Mouse (Mus musculus): ENCODE results near the gene Prickle4. TPM values are rescaled to one million over a fixed set of nuclear protein-coding genes. Genes with fewer than 3 reads are reported as not detected.
A peak's percentile ranks its signal among the peaks of the same experiment; 100 is the strongest.
"Not testable (repeated sequence)": the region's sequence is repeated elsewhere in the genome, so short reads cannot be mapped to it uniquely, and the experiment has no call there.

Prickle4 gene
- polyA plus RNA-seq, 1 experiment from 2014 or later: 0.57 TPM

GRCm38 (mm10) chr17:47657901-47658300 is 36.6 kb downstream of the Prickle4 start:
- H3K9ac ChIP-seq (replicated peaks): no peak overlapping the region
- no peaks in the 10 kb centered on the region; the same call in 1 of the 2 replicates for H3K4me1 ChIP-seq
- H3K36me3 ChIP-seq: peaks cover 21% of the 10 kb centered on the region; the same call in 1 of the 2 replicates
- no peaks in the 10 kb centered on the region for H3K9me3 ChIP-seq
- H3K4me2 ChIP-seq (replicated peaks): no peak overlapping the region
- H3K27me3 ChIP-seq: no peaks in the 10 kb centered on the region
- ATAC-seq (ENCODE audit: low FRiP score, low read depth): no peak
- no peak overlapping the region for H3K27ac ChIP-seq (replicated peaks)
- H3K4me3 ChIP-seq: no peak overlapping the region
- 92% methylated on average over 4 of the region's 4 CpGs for WGBS

DNA sequence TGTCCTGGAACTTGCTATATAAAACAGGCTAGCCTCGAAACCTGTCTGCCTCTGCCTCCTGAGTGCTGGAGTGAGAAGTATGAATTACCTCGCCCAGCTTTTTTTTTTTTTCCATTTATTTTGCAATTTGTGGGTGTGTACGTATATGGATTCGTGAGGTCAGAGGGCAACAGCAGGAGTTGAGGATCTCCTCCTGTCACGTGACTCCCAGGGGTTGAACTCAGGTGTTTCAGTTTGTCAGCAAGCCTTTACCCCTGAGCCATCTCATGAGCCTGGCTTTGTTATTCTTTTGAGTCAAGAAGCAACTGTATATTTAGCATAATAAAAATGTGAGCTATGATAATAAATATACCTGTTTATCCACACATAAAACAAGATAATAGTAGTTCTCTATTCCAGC is 38.8 kb downstream of the Prickle4 start:
- Histone ChIP-seq H3K9ac (replicated peaks) (no peak overlapping the region), H3K9me3 (no peaks in the 10 kb centered on the region), H3K27me3 (no peaks in the 10 kb centered on the region), H3K27ac (replicated peaks) (no peak overlapping the region), H3K4me1 (peaks cover 11% of the 10 kb centered on the region), H3K4me2 (replicated peaks) (no peak overlapping the region), H3K4me3 (no peak overlapping the region), H3K36me3 (peaks cover 21% of the 10 kb centered on the region)
- 87% methylated on average over 5 of the region's 5 CpGs for WGBS
- ATAC-seq (ENCODE audit: low FRiP score, low read depth): no peak

DNA sequence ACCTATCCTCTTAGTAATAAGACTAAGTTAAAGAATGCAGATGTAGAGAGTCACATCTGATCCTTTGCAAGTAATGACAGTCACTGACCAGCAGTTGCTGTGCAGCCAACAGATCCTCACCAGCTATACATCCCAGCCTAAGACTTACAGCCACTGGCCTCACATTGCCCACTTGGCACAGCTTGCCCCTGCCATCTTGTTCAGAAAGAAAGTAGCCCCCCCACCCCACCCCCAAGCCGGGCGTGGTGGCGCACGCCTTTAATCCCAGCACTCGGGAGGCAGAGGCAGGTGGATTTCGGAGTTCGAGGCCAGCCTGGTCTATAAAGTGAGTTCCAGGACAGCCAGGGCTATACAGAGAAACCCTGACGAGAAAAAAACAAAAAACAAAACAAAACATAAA is 40.2 kb downstream of the Prickle4 start:
- Histone ChIP-seq H3K36me3 (peaks cover 15% of the 10 kb centered on the region), H3K4me1 (peaks cover 11% of the 10 kb centered on the region)
- not testable (repeated sequence) for H3K4me2 ChIP-seq (replicated peaks); H3K9ac ChIP-seq (replicated peaks); ATAC-seq (ENCODE audit: low FRiP score, low read depth); H3K4me3 ChIP-seq; H3K9me3 ChIP-seq; H3K27me3 ChIP-seq; H3K27ac ChIP-seq (replicated peaks)
- WGBS: 95% methylated on average over 8 of the region's 8 CpGs

- Histone ChIP-seq H3K4me1 (peaks cover 22% of the 10 kb centered on the region), H3K9me3 (no peaks in the 10 kb centered on the region), H3K27me3 (no peaks in the 10 kb centered on the region), H3K36me3 (peaks cover 12% of the 10 kb centered on the region), H3K4me3 (no peak overlapping the region), H3K27ac (replicated peaks) (peak overlapping the region; percentile 60; the same call in 1 of the 2 replicates), H3K9ac (replicated peaks) (no peak overlapping the region), H3K4me2 (replicated peaks) (no peak overlapping the region)
- 54% methylated on average over 2 of the region's 2 CpGs for WGBS
- no peak for ATAC-seq (ENCODE audit: low FRiP score, low read depth)
Observed at GRCm38 (mm10) chr17:47651953-47652352, 42.6 kb downstream of the Prickle4 start.

DNA sequence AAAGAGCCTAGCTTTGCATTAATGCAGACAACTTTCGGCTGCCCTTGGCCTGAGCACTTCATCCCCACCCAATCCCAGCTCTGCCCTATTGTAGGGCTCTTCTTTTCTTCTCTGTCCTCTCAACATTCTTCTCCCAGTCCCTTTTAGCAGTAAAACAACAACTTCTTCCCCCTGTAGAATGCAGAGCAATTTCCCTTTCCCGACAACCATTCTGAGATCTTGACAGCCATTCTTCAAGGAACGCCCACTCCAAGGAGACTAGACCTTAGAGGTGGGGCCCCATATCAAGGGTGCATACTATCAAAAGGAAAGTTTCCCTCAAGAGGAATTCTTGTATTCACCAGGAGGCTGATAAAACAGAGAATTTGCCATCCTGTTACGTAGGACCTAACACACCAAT is 45.6 kb downstream of the Prickle4 start:
- no peak overlapping the region for H3K4me2 ChIP-seq (replicated peaks)
- H3K4me1 ChIP-seq: peaks cover 22% of the 10 kb centered on the region
- WGBS: 41% methylated on average over 4 of the region's 4 CpGs
- peak overlapping the region; percentile 56; the same call in 1 of the 2 replicates for H3K27ac ChIP-seq (replicated peaks)
- H3K4me3 ChIP-seq: no peak overlapping the region
- H3K9me3 ChIP-seq: no peaks in the 10 kb centered on the region
- no peaks in the 10 kb centered on the region for H3K27me3 ChIP-seq
- H3K36me3 ChIP-seq: peaks cover 5% of the 10 kb centered on the region
- no peak overlapping the region for H3K9ac ChIP-seq (replicated peaks)
- peak; percentile 44 for ATAC-seq (ENCODE audit: low FRiP score, low read depth)

GRCm38 (mm10) chr17:47646683-47647082 is 47.9 kb downstream of the Prickle4 start:
- H3K9ac ChIP-seq (replicated peaks): no peak overlapping the region

DNA sequence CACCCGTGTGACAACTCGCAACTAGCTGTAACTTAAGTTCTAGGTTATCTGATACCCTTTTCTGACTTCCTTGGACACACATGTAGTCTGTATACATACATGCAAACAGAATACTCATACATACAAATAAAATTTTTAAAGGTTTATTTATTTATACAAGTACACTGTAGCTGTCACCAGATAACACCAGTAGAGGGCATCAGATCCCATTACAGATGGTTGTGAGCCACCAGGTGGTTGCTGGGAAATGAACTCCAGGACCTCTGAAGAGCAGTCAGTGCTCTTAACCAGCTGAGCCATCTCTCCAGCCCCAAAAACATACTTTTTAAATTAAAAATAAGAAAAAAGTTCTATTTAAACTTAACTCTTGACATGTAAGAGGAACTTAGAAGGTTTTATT is 51.5 kb downstream of the Prickle4 start:
- H3K27ac ChIP-seq (replicated peaks): no peak overlapping the region
- H3K9me3 ChIP-seq: no peaks in the 10 kb centered on the region
- no peak overlapping the region for H3K9ac ChIP-seq (replicated peaks)
- H3K4me3 ChIP-seq: no peak overlapping the region
- H3K27me3 ChIP-seq: no peaks in the 10 kb centered on the region
- ATAC-seq (ENCODE audit: low FRiP score, low read depth): no peak
- WGBS: 89% methylated on average over 2 of the region's 2 CpGs
- no peak overlapping the region for H3K4me2 ChIP-seq (replicated peaks)
- no peaks in the 10 kb centered on the region for H3K36me3 ChIP-seq
- H3K4me1 ChIP-seq: 0 out of 2 replicates have a peak, but pooled peaks cover under 1% of the 10 kb centered on the region

More at GRCm38 (mm10) chr17:47646683-47647082, 47.9 kb downstream of the Prickle4 start:
- no peak for ATAC-seq (ENCODE audit: low FRiP score, low read depth)
- no peak overlapping the region for H3K4me3 ChIP-seq
- no peaks in the 10 kb centered on the region; the same call in 1 of the 2 replicates for H3K36me3 ChIP-seq
- no peak overlapping the region for H3K4me2 ChIP-seq (replicated peaks)
- H3K4me1 ChIP-seq: peaks cover 13% of the 10 kb centered on the region
- no peaks in the 10 kb centered on the region for H3K9me3 ChIP-seq
- H3K27me3 ChIP-seq: no peaks in the 10 kb centered on the region
- H3K27ac ChIP-seq (replicated peaks): no peak overlapping the region
- WGBS: 85% methylated on average over 1 of the region's 1 CpGs

Other genes starting within 250 kb of the Prickle4 start
- 32.2 and 32.7 TPM in 2 replicates for gene Taf8, start 192.4 kb downstream of the Prickle4 start, polyA plus RNA-seq (2016; fragmentation: Nextera tagmentation; extraction: Ambion mirVana)
- 127 and 145 TPM in 2 replicates for gene Ccnd3, start 189.7 kb downstream of the Prickle4 start, polyA plus RNA-seq (2016; fragmentation: Nextera tagmentation; extraction: Ambion mirVana)
- 30.8 and 31.5 TPM in 2 replicates for gene Bysl, start 83.2 kb downstream of the Prickle4 start, polyA plus RNA-seq (2016; fragmentation: Nextera tagmentation; extraction: Ambion mirVana)
- 39.5 and 41.0 TPM in 2 replicates for gene Med20, start 83.2 kb downstream of the Prickle4 start, polyA plus RNA-seq (2016; fragmentation: Nextera tagmentation; extraction: Ambion mirVana)
- 2.2 and 2.5 TPM in 2 replicates for gene Gm20517, start 83.1 kb downstream of the Prickle4 start, polyA plus RNA-seq (2016; fragmentation: Nextera tagmentation; extraction: Ambion mirVana)
- 10.5 and 11.9 TPM in 2 replicates for gene Usp49, start 64.0 kb downstream of the Prickle4 start, polyA plus RNA-seq (2016; fragmentation: Nextera tagmentation; extraction: Ambion mirVana)
- gene Tomm6, start 6.3 kb downstream of the Prickle4 start, polyA plus RNA-seq (2016; fragmentation: Nextera tagmentation; extraction: Ambion mirVana): 337 and 352 TPM in 2 replicates
- 18.8 and 19.4 TPM in 2 replicates for gene Frs3, start 5.7 kb downstream of the Prickle4 start, polyA plus RNA-seq (2016; fragmentation: Nextera tagmentation; extraction: Ambion mirVana)
- gene Gm21981, start 281 bp downstream of the Prickle4 start, polyA plus RNA-seq (2016; fragmentation: Nextera tagmentation; extraction: Ambion mirVana): 0.34 and 0.41 TPM in 2 replicates
- gene Pgc, start 32.1 kb upstream of the Prickle4 start, polyA plus RNA-seq (2016; fragmentation: Nextera tagmentation; extraction: Ambion mirVana): not detected in 2 replicates
- 3.0 and 3.1 TPM in 2 replicates for gene Tfeb, start 42.3 kb upstream of the Prickle4 start, polyA plus RNA-seq (2016; fragmentation: Nextera tagmentation; extraction: Ambion mirVana)
- gene Mdfi, start 140.0 kb upstream of the Prickle4 start, polyA plus RNA-seq (2016; fragmentation: Nextera tagmentation; extraction: Ambion mirVana): 7.6 and 11.7 TPM in 2 replicates
- 34.5 and 35.3 TPM in 2 replicates for gene Foxp4, start 229.9 kb upstream of the Prickle4 start, polyA plus RNA-seq (2016; fragmentation: Nextera tagmentation; extraction: Ambion mirVana)